44 mouse cellular contexts compared by ENCODE assay signal in the genomic region with DNA sequence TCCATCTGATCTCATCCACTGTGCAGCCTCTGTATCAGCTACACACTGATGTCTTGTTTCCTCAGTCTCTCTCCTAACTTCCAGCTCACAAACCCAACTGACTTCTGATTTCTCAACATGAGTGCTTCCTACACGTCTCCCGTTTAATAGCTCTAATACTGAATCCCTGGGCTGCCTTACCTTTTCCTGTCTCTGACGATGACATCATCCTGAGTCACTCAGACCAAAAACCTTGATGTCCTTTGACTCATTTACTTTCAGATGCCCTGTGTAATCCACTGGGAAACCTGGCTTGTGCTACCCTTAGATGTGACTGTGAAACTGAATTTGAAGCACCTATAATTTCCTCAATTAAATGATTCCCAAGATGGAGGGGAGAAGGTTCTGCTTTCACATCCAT. TPM values are rescaled to one million over a fixed set of nuclear protein-coding genes. Genes with fewer than 3 reads are reported as not detected.
"Had no signal": no experiment of that assay in that cellular context is flagged by ENCODE, and none has a peak within 500 bp of the region (broad histone marks: within the 10 kb centered on the region; RNA-seq: fewer than 3 reads in every experiment).

No protein-coding gene starts in this region.

- DNase-seq: gastrocnemius, postnatal 14 days; heart, adult 18-20 months; heart, postnatal 14 days; heart, postnatal 36 days; kidney, adult 18-20 months; kidney, adult 8-10 months; kidney, postnatal 10 days; kidney, postnatal 25 days; layer of hippocampus, adult 9-11 months; layer of hippocampus, postnatal 36 days; liver; liver, embryonic 13.5 days; liver, postnatal 0 days; lung, adult 2 months had no signal

- H3K4me1 ChIP-seq: liver, embryonic 13.5 days had no signal

- H3K9me3 ChIP-seq: heart, embryonic 10.5 days; heart, embryonic 13.5 days; heart, embryonic 15.5 days; hindbrain, embryonic 13.5 days; hindbrain, embryonic 15.5 days; intestine, embryonic 15.5 days; limb, embryonic 10.5 days; liver, embryonic 13.5 days; liver, embryonic 15.5 days had no signal

- H3K27ac ChIP-seq: heart, embryonic 10.5 days; heart, embryonic 13.5 days; heart, embryonic 15.5 days; hindbrain, embryonic 13.5 days; hindbrain, embryonic 15.5 days; intestine, embryonic 15.5 days; limb, embryonic 10.5 days; limb, embryonic 12.5 days; liver, embryonic 13.5 days had no signal

- ATAC-seq: inflammation-experienced regulatory T-cells, adult 6 months; intestine, embryonic 15.5 days; intestine, postnatal 0 days; liver, postnatal 0 days had no signal

- H3K9ac ChIP-seq: heart, embryonic 13.5 days; heart, embryonic 15.5 days; hindbrain, embryonic 13.5 days; hindbrain, embryonic 15.5 days; intestine, embryonic 15.5 days; limb, embryonic 12.5 days; liver, embryonic 13.5 days; liver, embryonic 15.5 days; liver, postnatal 0 days had no signal

- H3K4me2 ChIP-seq: heart, embryonic 13.5 days; heart, embryonic 15.5 days; hindbrain, embryonic 13.5 days; hindbrain, embryonic 15.5 days; intestine, embryonic 15.5 days; limb, embryonic 12.5 days; liver, embryonic 11.5 days; liver, embryonic 13.5 days; liver, embryonic 15.5 days had no signal

- H3K36me3 ChIP-seq: heart, embryonic 10.5 days; heart, embryonic 13.5 days; heart, embryonic 15.5 days; hindbrain, embryonic 13.5 days; hindbrain, embryonic 15.5 days; intestine, embryonic 15.5 days; limb, embryonic 10.5 days; limb, embryonic 12.5 days; liver, embryonic 13.5 days; liver, embryonic 15.5 days had no signal

- H3K4me3 ChIP-seq: heart, embryonic 10.5 days; heart, embryonic 13.5 days; heart, embryonic 15.5 days; hindbrain, embryonic 13.5 days; hindbrain, embryonic 15.5 days; intestine, embryonic 15.5 days; limb, embryonic 10.5 days; limb, embryonic 12.5 days; liver, embryonic 13.5 days; liver, embryonic 15.5 days had no signal

RNA-seq across cellular contexts. Expression of a gene that starts 5.9 kb away (rescaled TPM):
- polyA plus RNA-seq: kidney, embryonic 14.5 days; limb, embryonic 10.5 days had no signal

RNA-seq across cellular contexts. Expression of a gene that starts 20.0 kb away (rescaled TPM):
- total RNA-seq: gastrocnemius, adult 18-20 months; gastrocnemius, adult 8-10 months; heart, adult 18-20 months; heart, adult 8-10 months; heart, postnatal 14 days; heart, postnatal 36 days; hematopoietic stem cell, adult 5-6 weeks had no signal
- polyA plus RNA-seq: hindbrain, embryonic 11.5 days; inflammation-experienced regulatory T-cells, adult 6 months; kidney, embryonic 14.5 days; large intestine, adult 2 months; limb, embryonic 10.5 days; liver, postnatal 0 days had no signal

RNA-seq across cellular contexts. Expression of a gene that starts 22.0 kb away (rescaled TPM):
- total RNA-seq: hematopoietic stem cell, adult 5-6 weeks had no signal

RNA-seq across cellular contexts. Expression of a gene that starts 50.4 kb away (rescaled TPM):
- total RNA-seq: gastrocnemius, adult 18-20 months; gastrocnemius, adult 8-10 months; gastrocnemius, postnatal 14 days; gastrocnemius, postnatal 4 days; heart, adult 18-20 months; heart, adult 8-10 months; heart, postnatal 14 days; heart, postnatal 36 days; hematopoietic stem cell, adult 5-6 weeks; layer of hippocampus, adult 18-20 months; layer of hippocampus, adult 8-10 months; layer of hippocampus, postnatal 14 days; layer of hippocampus, postnatal 36 days; left cerebral cortex, adult 18-20 months; left cerebral cortex, adult 8-10 months; left cerebral cortex, postnatal 10 days; left cerebral cortex, postnatal 36 days had no signal
- polyA plus RNA-seq: heart, embryonic 10.5 days; heart, embryonic 13.5 days; heart, embryonic 15.5 days; heart, postnatal 0 days; hindbrain, embryonic 11.5 days; hindbrain, embryonic 13.5 days; hindbrain, embryonic 15.5 days; inflammation-experienced regulatory T-cells, adult 6 months; intestine, embryonic 15.5 days; intestine, postnatal 0 days; kidney, embryonic 14.5 days; kidney, embryonic 16.5 days; large intestine, adult 2 months; limb, embryonic 10.5 days; limb, embryonic 12.5 days; limb, embryonic 14.5 days; liver, embryonic 11.5 days; liver, embryonic 13.5 days; liver, embryonic 15.5 days; liver, postnatal 0 days; lung, adult 2 months had no signal
